Mouse (Mus musculus) hindbrain, postnatal 0 days (tissue): ENCODE results near the gene Cap2. TPM values are rescaled to one million over a fixed set of nuclear protein-coding genes. Genes with fewer than 3 reads are reported as not detected.

Experiments used
- ATAC-seq: fragments of 200-750 bp; cut with Nextera tagmentation; 2 replicates; pipeline ENCODE4 v1.8.0; 2017; ENCODE audit warnings: mild to moderate bottlenecking, moderate TSS enrichment, moderate library complexity
- DNase-seq: peaks from one replicate; pipeline ENCODE4 v3.0.0-alpha.2; 2015; ENCODE audit warnings: low spot score
- H3K27ac ChIP-seq: fragments of 300-500 bp; sonication (generic); 2 replicates; pipeline ENCODE4 v1.5.1; 2014; ENCODE audit warnings: mild to moderate bottlenecking
- H3K27me3 ChIP-seq: fragments of 300-500 bp; sonication (generic); 2 replicates; pipeline ENCODE4 v1.6.1; 2014; ENCODE audit warnings: low read length, mixed read lengths; ENCODE audit not compliant: insufficient read depth
- H3K36me3 ChIP-seq: fragments of 300-500 bp; sonication (generic); 2 replicates; pipeline ENCODE4 v1.6.1; 2014; ENCODE audit warnings: low read length, mixed read lengths; ENCODE audit not compliant: insufficient read depth
- H3K4me1 ChIP-seq: fragments of 300-500 bp; sonication (generic); 2 replicates; pipeline ENCODE4 v1.6.1; 2014; ENCODE audit warnings: antibody characterized with exemption, low read length, mixed read lengths; ENCODE audit not compliant: insufficient read depth
- H3K4me2 ChIP-seq: fragments of 300-500 bp; sonication (generic); 2 replicates; pipeline ENCODE4 v1.6.1; 2014; ENCODE audit warnings: low read depth, mild to moderate bottlenecking, low read length, moderate library complexity, mixed read lengths
- H3K4me3 ChIP-seq: fragments of 300-500 bp; sonication (generic); 2 replicates; pipeline ENCODE4 v1.5.1; 2014; ENCODE audit warnings: low read length
- H3K9ac ChIP-seq: fragments of 300-500 bp; sonication (generic); replicated peaks from 2 replicates; pipeline ENCODE4 v1.6.1; 2014; ENCODE audit warnings: mild to moderate bottlenecking, low read length, moderate library complexity, mixed read lengths
- H3K9me3 ChIP-seq: fragments of 300-500 bp; sonication (generic); 2 replicates; pipeline ENCODE4 v1.6.1; 2016; ENCODE audit warnings: low read length, mixed read lengths
- CTCF ChIP-seq: IDR thresholded peaks from 2 replicates; pipeline ENCODE4 v1.5.1; 2016; ENCODE audit warnings: antibody characterized with exemption, control low read depth, low read depth
- WGBS: fragments of 180-500 bp; shearing (Covaris S2); extraction: QIAGEN DNeasy Blood & Tissue Kit; methylation state at CpG from one replicate; pipeline ENCODE4 v1.1.7; 2014; 5-methylcytosine and 5-hydroxymethylcytosine counted together
- polyA plus RNA-seq: library from polyadenylated mRNA; unstranded; fragments of >200 nt; fragmentation: Nextera tagmentation; extraction: Ambion mirVana; gene quantifications from 2 replicates; pipeline ENCODE4 v1.2.1, GENCODE M21; 2015
- total RNA-seq: library from RNA; depleted of rRNA; stranded (reverse); fragments of >200 nt; gene quantifications from 2 replicates; pipeline ENCODE4 v1.2.3, GENCODE M21; 2014

Gene Cap2
- total and polyA plus RNA-seq, 2 experiments from 2014 or later: 9.3 to 16.6 TPM

DNA sequence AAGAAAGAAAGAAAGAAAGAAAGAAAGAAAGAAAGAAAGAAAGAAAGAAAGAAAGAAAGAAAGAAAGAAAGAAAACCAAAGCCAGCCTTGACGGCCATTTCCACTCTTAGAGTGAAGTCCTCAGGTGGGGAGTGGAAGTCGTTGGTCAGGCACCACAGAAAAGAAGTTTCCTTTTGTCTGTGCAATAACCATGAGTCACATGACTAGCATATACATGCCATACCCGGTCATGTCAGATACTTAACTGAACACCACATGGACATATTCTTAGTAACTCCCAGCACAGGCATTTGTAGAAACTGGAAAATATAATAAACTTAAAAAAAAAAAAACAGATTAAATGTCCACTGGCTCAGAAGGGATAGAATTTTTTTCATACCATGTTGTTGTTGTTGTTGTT is 16.0 kb upstream of the Cap2 start:
- Histone ChIP-seq H3K36me3 (no peaks in the 10 kb centered on the region), H3K9ac (no peak overlapping the region), H3K4me3 (no peak overlapping the region), H3K27ac (no peak overlapping the region), H3K4me2 (no peak overlapping the region), H3K27me3 (no peaks in the 10 kb centered on the region), H3K9me3 (no peaks in the 10 kb centered on the region), H3K4me1 (no peaks in the 10 kb centered on the region)
- no peak for TF ChIP-seq CTCF
- ATAC-seq (no peak), DNase-seq (no peak)
- WGBS: 85% methylated on average over 3 of the region's 3 CpGs

DNA sequence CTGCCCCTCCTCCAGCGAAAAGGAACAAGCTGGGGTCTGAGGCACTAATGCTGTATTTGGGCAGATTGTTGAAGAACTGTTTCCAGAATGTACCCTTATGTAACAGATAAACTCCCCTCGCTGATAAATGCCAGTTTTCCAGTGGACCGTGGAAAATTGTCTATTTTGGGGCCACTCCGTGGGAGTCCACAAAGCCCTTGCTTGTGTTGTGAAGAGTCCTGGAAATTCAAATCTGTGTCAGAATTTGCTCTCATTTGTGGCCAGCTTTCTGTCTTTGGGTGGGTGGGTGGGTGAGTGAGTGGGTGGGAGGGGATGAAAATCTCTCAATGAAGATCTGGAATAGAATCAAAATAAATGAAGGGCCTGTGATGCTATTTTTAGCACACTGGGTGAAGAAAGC is 13.5 kb upstream of the Cap2 start:
- no peaks in the 10 kb centered on the region for H3K9me3 ChIP-seq
- 45% methylated on average over 4 of the region's 4 CpGs for WGBS
- H3K36me3 ChIP-seq: no peaks in the 10 kb centered on the region
- H3K4me3 ChIP-seq: no peak overlapping the region
- DNase-seq (no peak), ATAC-seq (no peak)
- no peaks in the 10 kb centered on the region for H3K27me3 ChIP-seq
- no peak overlapping the region for H3K27ac ChIP-seq
- H3K4me2 ChIP-seq: no peak overlapping the region
- H3K9ac ChIP-seq: no peak overlapping the region
- H3K4me1 ChIP-seq: no peaks in the 10 kb centered on the region
- TF ChIP-seq CTCF: no peak

DNA sequence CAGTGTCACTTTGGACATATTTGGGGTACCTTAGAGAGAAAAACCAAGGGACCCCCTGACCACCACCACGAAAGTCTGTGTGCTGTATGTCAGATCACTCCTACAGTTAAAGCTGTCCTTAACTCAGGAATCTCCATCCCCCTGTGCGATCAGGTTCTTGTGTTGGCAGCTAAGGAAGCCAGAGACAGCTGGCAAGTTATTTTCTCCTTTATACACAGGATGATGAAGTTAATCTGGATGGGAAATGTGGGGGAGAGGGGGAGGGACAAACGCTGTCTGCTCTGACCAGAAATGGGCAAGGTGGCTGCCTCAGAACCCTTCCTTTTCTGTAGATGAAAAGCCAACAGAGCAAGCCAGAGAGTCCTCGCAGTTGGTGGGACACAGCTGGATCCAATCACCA is 11.0 kb upstream of the Cap2 start:
- DNase-seq (no peak), ATAC-seq (no peak)
- no peak overlapping the region for H3K9ac ChIP-seq
- H3K27ac ChIP-seq: no peak overlapping the region
- H3K36me3 ChIP-seq: no peaks in the 10 kb centered on the region
- H3K27me3 ChIP-seq: no peaks in the 10 kb centered on the region
- no peak overlapping the region for H3K4me2 ChIP-seq
- no peak overlapping the region for H3K4me3 ChIP-seq
- WGBS: 40% methylated on average over 4 of the region's 4 CpGs
- H3K9me3 ChIP-seq: no peaks in the 10 kb centered on the region
- no peak for TF ChIP-seq CTCF
- no peaks in the 10 kb centered on the region for H3K4me1 ChIP-seq

DNA sequence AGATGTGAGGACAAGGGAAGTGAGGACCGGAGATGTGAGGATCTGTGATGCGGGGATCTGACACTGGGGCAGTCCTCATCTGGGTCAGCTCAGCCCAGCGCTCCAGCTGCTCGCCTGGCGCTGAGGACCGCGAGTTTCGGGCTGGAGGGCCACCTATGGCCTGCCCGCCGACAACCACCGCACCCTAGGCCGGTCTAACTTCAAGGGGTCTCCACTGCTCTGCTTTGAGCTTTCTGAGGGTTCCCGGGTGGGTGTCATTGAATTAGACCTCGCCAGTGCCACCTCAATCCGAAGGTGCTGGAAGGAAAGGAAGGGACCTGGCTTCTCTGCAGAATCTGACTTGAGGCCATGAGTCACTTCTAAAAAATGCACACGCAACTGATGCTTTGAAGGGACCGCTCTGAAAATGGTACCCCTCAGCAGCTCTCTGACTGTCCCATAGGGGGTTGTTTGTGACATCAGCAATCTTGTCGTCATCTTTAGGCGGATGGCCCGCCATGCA is 793 bp downstream of the Cap2 start:
- ATAC-seq: peak; percentile 73
- WGBS: 5% methylated on average over 20 of the region's 20 CpGs
- no peaks in the 10 kb centered on the region for H3K27me3 ChIP-seq
- DNase-seq: peak; percentile 42
- peak overlapping the region; percentile 51; the same call in 1 of the 2 replicates for H3K9ac ChIP-seq
- peak overlapping the region; percentile 92 for H3K4me2 ChIP-seq
- no peaks in the 10 kb centered on the region for H3K4me1 ChIP-seq
- H3K36me3 ChIP-seq: no peaks in the 10 kb centered on the region
- no peak overlapping the region for H3K27ac ChIP-seq
- H3K4me3 ChIP-seq: peak overlapping the region; percentile 57
- H3K9me3 ChIP-seq: no peaks in the 10 kb centered on the region
- no peak for TF ChIP-seq CTCF

DNA sequence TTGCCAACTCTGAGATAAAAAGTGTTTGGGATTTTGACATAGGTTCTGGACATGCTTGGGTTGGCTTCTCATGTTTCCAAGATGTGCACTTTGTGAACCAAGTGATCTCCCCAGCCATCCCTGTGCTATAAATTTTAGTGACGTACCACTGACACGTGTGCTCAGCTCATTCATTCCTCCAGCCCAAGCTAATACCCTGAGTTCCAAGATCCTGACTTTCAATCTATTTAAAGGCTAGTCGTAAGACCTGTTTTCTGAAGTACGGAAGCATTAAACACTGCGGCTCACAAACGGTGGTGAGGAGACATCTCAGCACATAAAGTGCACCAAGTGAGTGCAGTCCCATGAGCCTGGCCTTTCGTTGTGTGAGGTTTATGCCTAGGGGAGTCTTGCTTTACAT is 6.3 kb downstream of the Cap2 start:
- Histone ChIP-seq H3K4me2 (no peak overlapping the region), H3K4me1 (no peaks in the 10 kb centered on the region), H3K9ac (no peak overlapping the region), H3K27me3 (no peaks in the 10 kb centered on the region), H3K27ac (no peak overlapping the region), H3K4me3 (no peak overlapping the region), H3K36me3 (no peaks in the 10 kb centered on the region), H3K9me3 (no peaks in the 10 kb centered on the region)
- no peak for TF ChIP-seq CTCF
- DNase-seq (no peak), ATAC-seq (no peak)
- 91% methylated on average over 7 of the region's 7 CpGs for WGBS

DNA sequence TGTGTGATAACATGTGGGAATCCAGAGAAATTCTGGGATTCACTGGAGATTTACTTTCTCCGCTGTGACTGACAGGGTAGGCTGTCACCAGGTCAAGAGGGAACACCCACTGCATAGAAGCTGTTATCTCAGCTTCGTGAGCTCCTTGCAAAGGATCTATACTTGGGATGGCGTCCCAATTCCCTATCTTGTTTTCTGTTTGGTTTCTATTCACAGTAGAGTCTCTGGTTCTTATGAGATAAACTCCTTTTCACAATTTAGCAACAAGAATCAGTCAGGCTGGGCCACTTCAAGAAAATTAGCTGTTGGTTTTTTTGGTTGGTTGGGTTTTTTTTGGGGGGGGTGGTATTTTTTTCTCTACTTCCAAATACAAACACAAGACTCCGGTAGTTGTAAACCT is 7.2 kb downstream of the Cap2 start:
- no peaks in the 10 kb centered on the region for H3K4me1 ChIP-seq
- ATAC-seq (no peak), DNase-seq (no peak)
- 84% methylated on average over 4 of the region's 4 CpGs for WGBS
- H3K27ac ChIP-seq: no peak overlapping the region
- no peaks in the 10 kb centered on the region for H3K27me3 ChIP-seq
- H3K4me3 ChIP-seq: no peak overlapping the region
- H3K9me3 ChIP-seq: no peaks in the 10 kb centered on the region
- TF ChIP-seq CTCF: no peak
- H3K9ac ChIP-seq: no peak overlapping the region
- H3K4me2 ChIP-seq: no peak overlapping the region
- H3K36me3 ChIP-seq: no peaks in the 10 kb centered on the region

DNA sequence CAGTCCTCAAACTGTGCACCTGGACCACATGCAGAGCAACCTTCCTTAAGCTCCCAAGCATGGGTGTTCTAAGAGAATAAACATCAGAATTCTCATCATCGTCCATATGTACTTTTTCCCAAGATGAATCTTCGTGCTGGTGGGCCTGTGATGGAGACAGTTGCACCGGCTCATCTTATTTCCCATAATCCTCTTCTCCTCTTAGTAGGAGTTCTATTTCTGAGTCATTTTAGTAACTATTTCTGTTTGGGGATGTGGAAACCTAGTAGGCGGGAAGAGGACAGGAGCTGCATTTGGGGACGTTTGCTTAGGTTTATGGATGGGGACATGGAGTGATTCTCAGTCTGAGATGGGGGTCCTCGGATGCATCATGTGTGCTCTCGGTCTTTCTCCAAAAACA is 8.8 kb downstream of the Cap2 start:
- H3K4me3 ChIP-seq: no peak overlapping the region
- H3K4me2 ChIP-seq: no peak overlapping the region
- H3K9me3 ChIP-seq: no peaks in the 10 kb centered on the region
- H3K27ac ChIP-seq: no peak overlapping the region
- ATAC-seq (no peak), DNase-seq (no peak)
- H3K27me3 ChIP-seq: no peaks in the 10 kb centered on the region
- no peaks in the 10 kb centered on the region for H3K36me3 ChIP-seq
- TF ChIP-seq CTCF: no peak
- H3K9ac ChIP-seq: no peak overlapping the region
- 91% methylated on average over 7 of the region's 7 CpGs for WGBS
- H3K4me1 ChIP-seq: no peaks in the 10 kb centered on the region
